Mouse (Mus musculus) cerebellum, adult 2 months (tissue): ENCODE measurements around the gene Fank1. TPM values are rescaled to one million over a fixed set of nuclear protein-coding genes. Genes with fewer than 3 reads are reported as not detected.

Experiments used
- DNase-seq, 2 experiments: peaks; one replicate each; pipeline ENCODE4 v3.0.0; 2021
- H3K27ac ChIP-seq: fragments of 200-500 bp; 2 replicates; pipeline ENCODE4 v1.5.1; 2012; ENCODE audit warnings: low read length, control low read depth, inconsistent platforms; ENCODE audit not compliant: insufficient read depth
- H3K27me3 ChIP-seq: fragments of 200-500 bp; 2 replicates; pipeline ENCODE4 v1.6.1; 2012; ENCODE audit warnings: inconsistent platforms, mild to moderate bottlenecking, low read length, moderate library complexity; ENCODE audit not compliant: control insufficient read depth, insufficient read depth
- H3K4me1 ChIP-seq: fragments of 200-500 bp; 2 replicates; pipeline ENCODE4 v1.6.1; 2011; ENCODE audit warnings: low read length; ENCODE audit not compliant: control insufficient read depth, insufficient read depth
- H3K4me3 ChIP-seq: fragments of 200-500 bp; replicated peaks from 2 replicates; pipeline ENCODE3; 2011; ENCODE audit warnings: mild to moderate bottlenecking, low read depth, low read length, control low read depth; ENCODE audit not compliant: insufficient read depth
- CTCF ChIP-seq: fragments of 200-500 bp; IDR thresholded peaks from 2 replicates; pipeline ENCODE4 v1.5.1; 2011; ENCODE audit warnings: low read depth, mild to moderate bottlenecking, control low read depth, low read length, moderate library complexity, borderline replicate concordance; ENCODE audit not compliant: insufficient read depth
- POLR2A ChIP-seq: fragments of 200-500 bp; IDR thresholded peaks from 2 replicates; pipeline ENCODE4 v1.6.1; 2011; ENCODE audit warnings: low read length, control low read depth, borderline replicate concordance; ENCODE audit not compliant: insufficient read depth
- WGBS: fragments of 180-500 bp; shearing (Covaris S2); methylation state at CpG from one replicate; pipeline ENCODE4 v1.1.7; 2018; 5-methylcytosine and 5-hydroxymethylcytosine counted together
- polyA plus RNA-seq: library from polyadenylated mRNA; depleted of rRNA; stranded (reverse); fragments of >200 nt; gene quantifications from 2 replicates; pipeline ENCODE4 v1.2.3, GENCODE M21; 2012

Gene Fank1
- polyA plus RNA-seq, 1 experiment = 1.5 TPM

GRCm38 (mm10) chr7:133848180-133848579 is 71.5 kb downstream of the Fank1 start:
- no peak for TF ChIP-seq POLR2A
- TF ChIP-seq CTCF = no peak
- no peaks in the 10 kb centered on the region for H3K27me3 ChIP-seq
- no peak overlapping the region for H3K4me3 ChIP-seq
- no peaks in the 10 kb centered on the region for H3K4me1 ChIP-seq
- 72% methylated on average over 2 of the region's 2 CpGs for WGBS
- no peak for DNase-seq
- no peak overlapping the region for H3K27ac ChIP-seq

- Histone ChIP-seq H3K27ac (no peak overlapping the region), H3K27me3 (no peaks in the 10 kb centered on the region), H3K4me3 (no peak overlapping the region), H3K4me1 (no peaks in the 10 kb centered on the region)
- no peak for TF ChIP-seq POLR2A
- TF ChIP-seq CTCF = no peak
- no peak for DNase-seq
Measured at GRCm38 (mm10) chr7:133850735-133851134, 74.1 kb downstream of the Fank1 start.

GRCm38 (mm10) chr7:133856278-133856677 is 79.6 kb downstream of the Fank1 start:
- 0% methylated on average over 3 of the region's 3 CpGs for WGBS
- DNase-seq = peak; percentile 59 to 66
- H3K4me1 ChIP-seq = 0 out of 2 replicates have a peak, but pooled peaks cover 3% of the 10 kb centered on the region
- TF ChIP-seq POLR2A (no peak), CTCF (peak; percentile 98)
- H3K27ac ChIP-seq = no peak overlapping the region
- no peak overlapping the region for H3K4me3 ChIP-seq
- no peaks in the 10 kb centered on the region; the same call in 1 of the 2 replicates for H3K27me3 ChIP-seq

- Histone ChIP-seq H3K4me1 (0 out of 2 replicates have a peak, but pooled peaks cover 3% of the 10 kb centered on the region), H3K27ac (no peak overlapping the region), H3K4me3 (no peak overlapping the region), H3K27me3 (no peaks in the 10 kb centered on the region; the same call in 1 of the 2 replicates)
- 35% methylated on average over 3 of the region's 3 CpGs for WGBS
- peak; percentile 20 to 42 for DNase-seq
- TF ChIP-seq CTCF = no peak
- TF ChIP-seq POLR2A = no peak
Measured at GRCm38 (mm10) chr7:133858506-133858905, 81.8 kb downstream of the Fank1 start.

GRCm38 (mm10) chr7:133859548-133859947 is 82.9 kb downstream of the Fank1 start:
- TF ChIP-seq POLR2A = no peak
- TF ChIP-seq CTCF = no peak

GRCm38 (mm10) chr7:133862233-133862632 is 85.6 kb downstream of the Fank1 start:
- no peak for DNase-seq
- Histone ChIP-seq H3K27ac (no peak overlapping the region), H3K4me1 (0 out of 2 replicates have a peak, but pooled peaks cover 3% of the 10 kb centered on the region), H3K4me3 (no peak overlapping the region), H3K27me3 (no peaks in the 10 kb centered on the region)
- TF ChIP-seq POLR2A (no peak), CTCF (no peak)
- WGBS = 68% methylated on average over 6 of the region's 6 CpGs

More at GRCm38 (mm10) chr7:133859548-133859947, 82.9 kb downstream of the Fank1 start:
- Histone ChIP-seq H3K4me3 (no peak overlapping the region), H3K27ac (no peak overlapping the region), H3K4me1 (0 out of 2 replicates have a peak, but pooled peaks cover 3% of the 10 kb centered on the region), H3K27me3 (no peaks in the 10 kb centered on the region; the same call in 1 of the 2 replicates)
- 94% methylated on average over 4 of the region's 4 CpGs for WGBS
- no peak for DNase-seq

GRCm38 (mm10) chr7:133862723-133863122 is 86.1 kb downstream of the Fank1 start:
- DNase-seq = no peak
- Histone ChIP-seq H3K4me1 (0 out of 2 replicates have a peak, but pooled peaks cover 3% of the 10 kb centered on the region), H3K27ac (no peak overlapping the region), H3K4me3 (no peak overlapping the region), H3K27me3 (no peaks in the 10 kb centered on the region)
- WGBS = 79% methylated on average over 5 of the region's 5 CpGs
- TF ChIP-seq POLR2A (no peak), CTCF (no peak)

GRCm38 (mm10) chr7:133863151-133863550 is 86.5 kb downstream of the Fank1 start:
- H3K4me3 ChIP-seq = no peak overlapping the region
- 93% methylated on average over 3 of the region's 3 CpGs for WGBS
- DNase-seq = no peak
- 0 out of 2 replicates have a peak, but pooled peaks cover under 1% of the 10 kb centered on the region for H3K4me1 ChIP-seq
- no peak for TF ChIP-seq CTCF
- TF ChIP-seq POLR2A = no peak
- H3K27ac ChIP-seq = no peak overlapping the region
- H3K27me3 ChIP-seq = no peaks in the 10 kb centered on the region
